In genomic region chr15:83534960-83535889, GRCm38 (mm10) we compare ENCODE assay signal across 10 mouse cellular contexts. TPM values are rescaled to one million over a fixed set of nuclear protein-coding genes. Genes with fewer than 3 reads are reported as not detected.
DNase-seq lines count a peak whose midpoint lies in the region; ATAC-seq and TF ChIP-seq lines count a peak whose summit lies in the region.
"Had no signal": no experiment of that assay in that cellular context is flagged by ENCODE, and none has a peak within 500 bp of the region (broad histone marks: within the 10 kb centered on the region; RNA-seq: fewer than 3 reads in every experiment).

No protein-coding gene starts in this region.

- no peak overlapping the region for H3K9ac ChIP-seq in lung, embryonic 14.5 days

- no peak overlapping the region for H3K4me3 ChIP-seq in heart, embryonic 10.5 days
- H3K4me3 ChIP-seq in lung, embryonic 14.5 days (ENCODE audit: low read depth, low read length), result no peak overlapping the region

- peaks cover 43% of the 10 kb centered on the region for H3K36me3 ChIP-seq in heart, embryonic 10.5 days
- H3K36me3 ChIP-seq in lung, embryonic 14.5 days (ENCODE audit: insufficient read depth), result no peaks in the 10 kb centered on the region

- no peak for TF ChIP-seq CTCF in lung, embryonic 14.5 days (IDR thresholded peaks at IDR 0.05; ENCODE audit: low read depth)

- no peaks in the 10 kb centered on the region for H3K27me3 ChIP-seq in heart, embryonic 10.5 days (ENCODE audit: insufficient read depth, poor library complexity, severe bottlenecking)
- H3K27me3 ChIP-seq in lung, embryonic 14.5 days (ENCODE audit: insufficient read depth, low read length), result no peaks in the 10 kb centered on the region

- peaks cover 55% of the 10 kb centered on the region for H3K4me1 ChIP-seq in heart, embryonic 10.5 days
- H3K4me1 ChIP-seq in lung, embryonic 14.5 days (ENCODE audit: insufficient read depth), result peaks cover 3% of the 10 kb centered on the region; the same call in 1 of the 2 replicates

- H3K4me2 ChIP-seq in lung, embryonic 14.5 days, result no peak overlapping the region

- ATAC-seq in lung, embryonic 14.5 days (ENCODE audit: insufficient read depth), result no peak; the same call in 1 of the 2 replicates

- H3K9me3 ChIP-seq in heart, embryonic 10.5 days, result no peaks in the 10 kb centered on the region
- no peaks in the 10 kb centered on the region for H3K9me3 ChIP-seq in lung, embryonic 14.5 days (ENCODE audit: low read depth, low read length)

- WGBS in heart, embryonic 10.5 days, result 54% methylated on average over 17 of the region's 17 CpGs
- 53% methylated on average over 17 of the region's 17 CpGs for WGBS in lung, embryonic 14.5 days

- intact Hi-C loops in left cerebral cortex, postnatal 10 days (cut with DNase I), result no loop called here

- peak; percentile 27 to 34 for DNase-seq in cerebellum, postnatal 10 days
- no peak for DNase-seq in cerebellum, postnatal 4 days (ENCODE audit: low spot score in 2 of 2)
- DNase-seq in 416B (ENCODE audit: low read depth), result peak; percentile 47
- peak; percentile 84 for DNase-seq in heart, embryonic 10.5 days (ENCODE audit: low spot score)
- peak; percentile 76 for DNase-seq in lung, embryonic 14.5 days
- no peak for DNase-seq in thymus, postnatal 10 days (ENCODE audit: low spot score in 2 of 2)
- no peak for DNase-seq in left cerebral cortex, adult 8-10 months (ENCODE audit: low spot score in 2 of 2)
- DNase-seq in left cerebral cortex, postnatal 10 days (ENCODE audit: extremely low spot score in 1 of 2, low spot score in 2 of 2), result no peak
- DNase-seq: embryo, embryonic 11 days; liver had no signal

- peak overlapping the region; percentile 85 for H3K27ac ChIP-seq in heart, embryonic 10.5 days
- peak overlapping the region; percentile 81 for H3K27ac ChIP-seq in lung, embryonic 14.5 days (ENCODE audit: low read depth)

RNA-seq across cellular contexts. Expression of gene Bik, which starts 8.6 kb away (rescaled TPM):
- polyA plus RNA-seq in heart, embryonic 10.5 days (2016; fragmentation: Nextera tagmentation; extraction: Ambion mirVana), result 17.4 and 29.8 TPM in 2 replicates
- 12.1 and 14.2 TPM in 2 replicates for polyA plus RNA-seq in lung, embryonic 14.5 days (2014; fragmentation: Nextera tagmentation; extraction: Ambion mirVana)
- total RNA-seq in left cerebral cortex, adult 8-10 months (2022), result under 1 TPM in 3 of 4 experiments, not detected in 1; 0.40 to 0.70 (median 0.54) TPM
- not detected for total RNA-seq in left cerebral cortex, postnatal 10 days (2021)

RNA-seq across cellular contexts. Expression of gene Ttll1, which starts 24.5 kb away (rescaled TPM):
- polyA plus RNA-seq in heart, embryonic 10.5 days (2016; fragmentation: Nextera tagmentation; extraction: Ambion mirVana), result 23.9 and 24.6 TPM in 2 replicates
- polyA plus RNA-seq in lung, embryonic 14.5 days (2014; fragmentation: Nextera tagmentation; extraction: Ambion mirVana), result 13.8 and 15.1 TPM in 2 replicates
- total RNA-seq in left cerebral cortex, adult 8-10 months (2022), result 10 to 100 TPM; 48.1 to 53.0 (median 49.1) TPM
- total RNA-seq in left cerebral cortex, postnatal 10 days (2021), result 10 to 100 TPM; 57.7 to 61.2 TPM

RNA-seq across cellular contexts. Expression of gene Tspo, which starts 28.2 kb away (rescaled TPM):
- 97.0 and 141 TPM in 2 replicates for polyA plus RNA-seq in heart, embryonic 10.5 days (2016; fragmentation: Nextera tagmentation; extraction: Ambion mirVana)
- 76.9 and 83.9 TPM in 2 replicates for polyA plus RNA-seq in lung, embryonic 14.5 days (2014; fragmentation: Nextera tagmentation; extraction: Ambion mirVana)
- total RNA-seq in left cerebral cortex, adult 8-10 months (2022), result 10 to 100 TPM in 3 of 4 experiments, 1 to 10 TPM in 1; 8.7 to 12.8 (median 10.5) TPM
- total RNA-seq in left cerebral cortex, postnatal 10 days (2021), result 1 to 10 TPM; 2.6 to 2.9 TPM

RNA-seq across cellular contexts. Expression of gene Mcat, which starts 28.4 kb away (rescaled TPM):
- 37.7 and 40.0 TPM in 2 replicates for polyA plus RNA-seq in heart, embryonic 10.5 days (2016; fragmentation: Nextera tagmentation; extraction: Ambion mirVana)
- polyA plus RNA-seq in lung, embryonic 14.5 days (2014; fragmentation: Nextera tagmentation; extraction: Ambion mirVana), result 38.8 and 43.1 TPM in 2 replicates
- 10 to 100 TPM; 21.5 to 30.0 (median 28.1) TPM for total RNA-seq in left cerebral cortex, adult 8-10 months (2022)
- 10 to 100 TPM; 33.8 to 38.3 TPM for total RNA-seq in left cerebral cortex, postnatal 10 days (2021)

RNA-seq across cellular contexts. Expression of gene Ttll12, which starts 59.7 kb away (rescaled TPM):
- 39.7 and 44.0 TPM in 2 replicates for polyA plus RNA-seq in heart, embryonic 10.5 days (2016; fragmentation: Nextera tagmentation; extraction: Ambion mirVana)
- polyA plus RNA-seq in lung, embryonic 14.5 days (2014; fragmentation: Nextera tagmentation; extraction: Ambion mirVana), result 40.1 and 43.5 TPM in 2 replicates
- total RNA-seq in left cerebral cortex, adult 8-10 months (2022), result 10 to 100 TPM in 1 of 4 experiments, 1 to 10 TPM in 3; 9.3 to 10.6 (median 10.0) TPM
- 10 to 100 TPM; 19.1 to 19.2 TPM for total RNA-seq in left cerebral cortex, postnatal 10 days (2021)

Comparison
In these comparisons a context has a peak if more than half of its experiments do, and no peak if none do; other contexts are left out.
1. DNase-seq: peak in cerebellum, postnatal 10 days (2 of 2), 416B (single experiment), heart, embryonic 10.5 days (single experiment) and lung, embryonic 14.5 days (single experiment); none in cerebellum, postnatal 4 days (0 of 2), thymus, postnatal 10 days (0 of 2), left cerebral cortex, adult 8-10 months (0 of 2) and left cerebral cortex, postnatal 10 days (0 of 2).